Mouse (Mus musculus) thymus, postnatal 36 days (tissue): ENCODE measurements around the gene Rph3a.

Source experiments
- DNase-seq, 2 experiments: peaks; one replicate each; pipeline ENCODE4 v3.0.0; 2022; ENCODE audit warnings: mixed read lengths in 2 of 2

Gene Rph3a

DNA sequence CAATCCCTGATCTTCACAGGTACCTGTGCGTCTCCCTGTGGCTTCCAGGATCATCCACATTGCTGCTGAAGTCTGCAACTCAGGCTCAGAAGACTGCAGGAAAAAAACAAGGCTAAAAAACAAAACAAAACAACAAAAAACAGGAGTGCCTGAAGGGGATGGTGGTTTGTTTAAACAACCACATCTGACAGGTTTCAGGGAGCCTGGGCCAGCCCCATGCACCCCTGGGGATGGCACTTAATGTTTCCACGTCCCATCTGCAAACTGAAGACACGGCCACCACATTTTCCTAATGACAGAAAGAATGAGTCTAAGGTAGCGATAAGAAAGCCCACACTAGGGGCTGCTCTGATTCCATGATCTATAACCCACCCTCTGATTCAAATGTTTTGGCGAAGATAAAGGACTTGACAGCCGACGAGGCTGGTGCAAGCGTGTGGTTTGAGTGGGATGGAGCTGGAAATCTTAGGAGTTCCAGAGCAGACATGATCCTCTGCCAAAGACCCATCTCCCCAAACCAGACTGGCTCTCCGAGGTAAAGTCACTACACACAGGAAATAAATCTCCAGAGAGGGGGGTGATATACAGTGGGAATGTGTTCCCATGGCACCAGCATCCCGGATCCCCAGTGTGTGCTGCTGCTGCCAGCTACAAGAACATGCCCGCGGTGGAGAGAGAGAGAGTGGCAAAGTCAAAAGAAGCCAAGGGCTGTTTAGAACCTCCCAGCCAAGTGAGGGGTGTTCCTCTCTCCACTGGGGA lies at the start of gene Rph3a:
Rph3a (minus strand) TSS at position 282 of the 759 bp plus-strand sequence.
- no peak for DNase-seq

DNA sequence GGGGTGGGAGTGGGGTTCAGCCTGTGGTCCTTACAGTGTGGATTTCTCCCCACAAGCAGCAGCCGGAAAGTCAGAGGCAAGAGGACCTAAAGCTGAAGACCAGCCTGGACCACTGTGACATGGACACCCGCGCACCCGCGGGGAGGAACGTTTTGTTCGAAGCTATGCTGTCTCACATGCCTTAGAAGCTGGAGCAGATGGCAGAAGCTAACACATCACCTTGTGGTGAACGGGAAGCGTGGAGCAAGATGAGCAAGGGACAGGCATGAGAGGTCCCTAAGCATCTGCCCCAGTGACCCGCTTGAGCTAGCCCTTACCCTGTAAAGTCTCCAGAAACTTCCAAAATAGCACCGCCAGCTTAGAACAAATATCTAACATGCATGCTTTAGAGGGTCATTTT lies 48.4 kb upstream of the Rph3a start:
- DNase-seq: no peak

DNA sequence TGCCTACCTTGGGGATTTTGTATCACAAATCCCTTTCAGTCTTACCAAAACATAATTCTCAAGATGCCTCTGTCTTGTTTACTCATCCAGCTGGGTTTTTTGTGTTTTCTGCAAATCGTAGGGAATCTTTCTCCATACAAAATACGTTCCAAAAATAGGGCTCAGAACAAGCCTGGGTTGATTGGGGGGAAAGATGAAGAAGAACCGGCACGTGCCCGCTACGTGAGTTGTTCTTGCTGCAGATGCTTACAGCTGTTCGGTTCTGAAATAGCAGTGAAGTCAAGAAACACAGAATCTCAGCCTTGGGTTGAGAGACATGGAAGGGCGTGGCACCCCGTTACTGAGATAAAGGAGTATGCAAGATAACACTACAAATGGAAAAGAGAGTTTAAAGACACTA lies 44.0 kb upstream of the Rph3a start:
- no peak for DNase-seq

DNA sequence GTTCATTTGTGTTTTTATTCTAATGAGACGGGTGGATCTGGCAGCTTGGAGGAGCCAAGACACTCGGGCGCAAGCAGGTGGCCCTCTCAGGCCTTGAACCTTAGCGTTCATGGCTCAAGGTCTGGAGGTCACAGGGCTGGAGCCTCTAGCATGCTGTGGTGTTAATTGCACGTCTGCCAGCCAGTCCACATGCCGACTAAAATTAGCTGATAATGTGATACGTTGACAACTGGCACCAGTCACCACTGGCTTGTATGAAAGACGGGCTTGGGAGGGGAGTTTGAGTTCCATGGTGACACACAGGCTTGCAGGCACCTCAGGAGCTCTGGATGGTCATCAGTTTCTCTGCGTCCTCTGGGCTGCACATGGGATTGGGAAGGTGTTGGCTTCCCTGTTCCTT lies 31.9 kb upstream of the Rph3a start:
- no peak for DNase-seq

DNA sequence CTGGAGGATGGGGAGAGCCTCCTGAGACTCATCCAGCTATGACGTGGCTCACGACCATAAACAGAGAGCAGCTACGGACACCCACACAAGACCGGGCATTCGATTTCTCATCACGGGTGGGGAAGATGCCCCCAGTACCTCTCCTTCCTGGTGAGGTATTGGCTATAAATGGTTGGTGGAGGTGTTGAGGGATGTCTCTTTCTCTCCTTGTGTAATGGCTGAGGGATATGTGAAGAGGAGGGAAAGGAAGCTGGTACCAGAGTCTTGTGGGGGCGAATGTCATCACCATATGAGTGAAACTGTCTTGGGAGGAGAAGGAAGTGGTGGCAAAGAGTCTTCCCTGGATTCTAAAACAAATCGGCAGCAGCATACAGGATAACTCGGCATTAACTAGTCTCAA lies 29.6 kb upstream of the Rph3a start:
- no peak for DNase-seq

DNA sequence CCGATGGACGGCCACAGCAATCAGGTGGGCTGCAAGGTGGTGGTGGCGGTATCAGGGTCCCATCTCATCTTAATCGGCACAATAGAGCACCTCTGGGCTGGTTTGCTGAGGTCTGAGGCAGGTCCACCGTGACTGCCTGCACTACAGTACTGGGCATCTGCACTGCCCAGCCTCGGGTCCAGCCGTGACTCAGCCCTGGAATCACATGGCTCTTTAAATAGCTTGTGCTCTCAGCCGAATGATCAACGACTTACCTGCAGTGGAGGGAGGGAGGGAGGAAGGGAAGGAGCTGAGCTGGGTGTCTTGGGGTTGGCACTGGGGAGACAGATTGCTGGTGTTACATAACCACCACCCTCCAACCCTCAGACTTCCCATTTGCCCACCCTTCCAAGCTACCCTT lies 20.3 kb upstream of the Rph3a start:
- no peak for DNase-seq

DNA sequence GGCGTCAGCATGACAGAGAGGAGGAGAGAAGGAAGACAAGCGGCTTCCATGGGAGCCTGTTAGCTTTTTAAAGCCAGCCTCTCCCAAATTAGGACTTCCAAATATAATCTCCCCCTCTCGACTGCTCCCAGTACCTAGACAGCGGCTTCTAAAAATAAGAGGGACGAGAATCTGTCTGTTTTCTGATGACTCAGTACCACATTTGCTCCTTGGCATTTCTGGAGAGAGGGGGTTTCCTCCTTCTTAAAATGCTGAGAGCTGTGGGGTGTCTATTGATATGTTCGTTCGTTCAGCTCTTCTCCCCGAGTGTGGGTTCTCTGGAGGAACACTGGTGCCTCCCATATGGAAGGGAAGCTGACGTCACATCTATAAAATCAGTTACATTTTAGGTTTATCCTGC lies 9.6 kb upstream of the Rph3a start:
- no peak for DNase-seq

DNA sequence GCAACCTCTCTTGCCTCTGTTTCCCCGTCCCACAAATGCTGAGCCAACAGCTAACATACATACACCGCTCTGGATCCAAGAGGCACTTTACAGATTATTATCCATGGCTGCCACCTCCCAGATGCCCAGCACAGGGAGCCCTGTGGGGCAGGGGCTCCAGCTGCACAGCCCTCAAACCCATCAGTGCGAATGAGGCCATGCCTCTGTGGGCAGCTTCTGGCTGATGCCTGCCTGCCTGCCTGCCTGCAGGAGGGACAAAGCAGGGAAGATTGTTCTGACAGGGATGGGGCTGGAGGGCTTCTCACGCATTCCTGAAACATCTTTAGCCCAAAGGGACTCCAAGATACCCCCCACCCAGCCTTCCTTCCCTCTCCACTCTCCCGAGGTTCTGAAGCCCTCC lies 7.8 kb upstream of the Rph3a start:
- no peak for DNase-seq

DNA sequence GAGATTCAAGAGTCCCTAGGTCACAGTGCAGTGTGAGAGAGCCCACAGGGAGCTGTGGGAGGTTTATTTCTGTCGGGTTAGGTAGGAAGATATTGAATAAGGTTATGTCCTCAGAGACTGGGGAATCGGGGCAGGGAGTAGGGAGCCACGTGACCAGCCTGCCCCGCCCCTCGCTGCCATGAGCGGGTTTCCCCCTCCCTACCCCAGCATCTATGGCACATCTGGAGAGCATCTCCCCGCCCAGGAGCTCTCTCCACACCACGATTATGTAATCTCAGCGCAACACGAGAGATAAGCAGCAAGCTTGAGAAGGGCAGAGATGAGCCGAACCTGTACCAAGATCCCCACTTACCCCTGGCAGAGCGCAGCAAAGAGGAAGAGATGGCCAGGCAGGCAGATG lies 6.5 kb upstream of the Rph3a start:
- no peak for DNase-seq

DNA sequence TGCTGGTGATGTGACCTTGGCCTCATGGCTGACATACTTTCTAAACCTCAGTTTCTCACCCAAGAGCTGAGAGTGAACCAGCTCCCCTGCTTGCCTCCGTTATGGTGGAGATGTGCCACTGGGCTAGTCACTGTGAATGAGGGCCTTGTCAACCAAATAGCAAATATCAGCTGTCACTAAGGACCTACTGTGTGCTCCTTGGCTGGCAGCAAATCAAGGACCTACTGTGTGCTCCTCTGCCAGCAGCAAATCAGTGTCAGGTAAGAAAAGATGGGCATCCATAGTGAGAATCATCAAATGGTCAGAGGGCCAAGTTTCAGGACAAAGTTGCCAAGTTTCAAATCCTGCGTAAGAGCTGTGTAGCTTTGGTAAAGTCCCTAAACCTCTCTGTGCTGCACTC lies 4.6 kb upstream of the Rph3a start:
- DNase-seq: no peak

DNA sequence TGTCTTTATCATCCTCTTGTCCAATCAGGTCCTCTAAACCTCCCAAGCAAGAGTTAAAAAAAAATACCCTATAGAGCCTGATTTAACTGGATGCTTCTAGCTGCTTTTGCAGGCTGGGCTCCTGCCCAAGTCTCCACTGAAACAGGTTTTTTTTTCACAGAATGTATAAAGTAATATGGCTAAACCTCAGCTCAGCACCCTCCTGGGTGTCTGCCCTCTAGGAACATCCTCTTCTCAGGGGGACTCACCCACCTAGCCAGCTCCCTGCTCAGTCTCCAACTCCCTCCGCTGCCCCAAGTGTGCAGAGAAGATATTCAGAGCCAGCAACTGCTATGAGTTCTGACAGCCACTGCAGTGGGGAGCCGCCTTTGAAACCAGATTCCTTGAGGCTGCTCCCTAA lies 2.1 kb upstream of the Rph3a start:
- no peak for DNase-seq

DNA sequence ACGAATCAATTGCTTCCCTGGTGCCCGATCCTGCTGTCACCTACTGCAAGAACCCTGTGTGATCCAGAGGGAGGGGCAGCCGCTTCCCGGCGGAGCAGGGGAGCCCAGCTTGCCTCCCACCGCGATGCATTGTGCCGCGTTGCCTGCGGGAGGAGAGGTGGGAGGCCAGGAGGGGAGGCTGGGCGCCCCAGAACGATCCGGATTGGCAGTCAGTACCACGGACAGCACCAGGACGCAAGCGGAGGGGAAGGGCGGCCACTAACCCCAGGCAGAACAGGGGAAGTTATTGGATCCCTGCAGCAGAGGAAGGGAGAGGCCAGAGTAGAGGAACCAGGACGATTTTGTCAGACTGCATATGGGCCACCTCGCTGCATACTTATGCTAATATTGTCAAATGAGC lies 486 bp downstream of the Rph3a start:
- DNase-seq: peak; percentile 16 to 17

DNA sequence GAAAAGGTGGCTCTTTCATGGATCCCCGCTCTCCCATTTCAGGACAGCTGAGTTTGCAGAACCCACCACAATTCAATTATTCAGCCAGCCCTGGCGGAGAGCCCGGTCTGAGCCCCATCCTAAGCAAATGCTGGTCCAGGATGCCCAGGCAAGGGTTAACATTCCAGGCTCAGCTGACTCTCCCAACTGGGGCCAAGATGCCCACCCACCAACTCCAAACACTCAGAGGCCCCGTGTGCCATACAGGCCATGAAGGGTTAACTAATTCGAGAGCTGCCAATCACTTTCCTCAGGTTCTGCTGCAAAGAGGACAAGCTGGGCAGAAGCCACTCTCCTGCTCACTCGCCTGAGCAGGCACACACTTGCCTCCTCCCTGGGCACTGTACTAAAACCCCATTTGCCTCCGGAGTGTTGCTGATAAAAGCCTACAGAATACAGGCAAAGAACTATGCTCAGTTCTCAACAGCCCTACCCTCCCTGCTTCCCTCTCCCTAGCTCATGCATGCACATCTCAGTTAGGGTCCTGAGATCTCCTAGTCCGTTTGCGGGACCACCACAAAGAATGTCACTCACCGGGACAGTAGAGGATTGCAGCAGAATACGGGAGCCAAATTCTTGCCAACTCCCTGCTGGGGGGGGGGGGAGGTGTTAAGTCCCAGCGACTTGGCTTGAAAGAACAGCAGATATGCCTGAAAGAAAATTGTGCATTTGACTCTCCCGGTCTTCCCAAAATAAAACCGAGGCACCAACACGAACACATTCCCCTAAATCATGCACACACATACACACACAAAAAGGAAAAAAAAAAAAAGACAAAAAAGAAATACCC lies 1.3 kb downstream of the Rph3a start:
- DNase-seq: no peak

DNA sequence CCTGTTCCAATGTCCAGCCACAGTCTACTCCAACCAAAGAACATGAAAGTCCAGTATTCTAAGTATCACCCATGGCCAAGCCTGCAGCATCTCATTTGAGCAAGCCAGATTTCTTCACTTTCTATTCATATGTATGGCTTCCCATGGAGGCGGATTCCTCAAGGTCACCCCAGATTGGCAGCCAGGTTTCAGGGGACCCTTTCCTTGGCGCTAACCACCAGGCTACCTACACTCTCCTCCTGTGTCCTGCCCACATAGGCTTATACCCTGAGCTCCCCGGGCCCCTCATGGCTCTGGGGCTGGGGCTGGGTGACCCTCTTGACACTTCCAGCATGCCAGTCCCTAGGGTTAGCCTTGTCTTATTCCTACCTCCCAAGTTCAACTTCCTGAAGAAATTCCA lies 2.3 kb downstream of the Rph3a start:
- DNase-seq: no peak

DNA sequence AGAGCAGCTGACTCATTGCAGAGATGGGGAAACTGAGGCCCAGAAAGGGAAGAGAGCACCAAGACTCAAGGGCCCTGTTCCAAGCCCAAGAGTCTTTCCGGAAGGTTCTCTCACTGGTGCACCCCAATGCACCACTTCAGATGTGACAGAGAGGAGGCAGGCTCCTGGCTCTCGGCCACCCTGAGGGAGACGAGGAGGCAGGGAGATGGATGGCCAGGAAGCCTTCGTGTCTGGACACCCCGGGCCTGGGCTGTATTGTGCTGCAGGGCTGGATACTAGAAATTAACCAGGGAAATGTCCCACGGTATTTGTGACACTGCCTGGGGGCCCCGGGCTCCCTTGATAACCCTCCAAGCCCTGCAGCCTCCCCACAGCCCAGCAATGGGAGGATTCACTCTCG lies 2.8 kb downstream of the Rph3a start:
- DNase-seq: no peak

DNA sequence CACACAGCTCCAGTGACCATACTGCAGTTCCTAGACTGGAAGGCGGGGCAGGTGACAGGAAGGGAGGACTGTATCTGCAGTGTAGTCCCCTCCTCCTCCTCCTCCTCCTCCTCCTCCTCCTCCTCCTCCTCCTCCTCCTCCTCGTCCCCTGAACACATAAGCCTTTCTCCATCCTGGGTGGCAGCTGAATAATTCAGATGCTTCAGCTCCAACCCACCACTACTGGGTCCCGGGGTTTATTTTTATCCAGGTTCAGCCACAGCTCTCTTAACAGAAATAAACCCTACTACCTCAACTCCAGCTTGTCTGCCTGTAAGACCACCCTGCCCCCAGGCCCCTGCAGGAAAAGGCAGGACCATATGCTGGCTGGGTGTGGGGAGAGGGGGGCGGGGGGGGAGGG lies 3.7 kb downstream of the Rph3a start:
- DNase-seq: no peak

DNA sequence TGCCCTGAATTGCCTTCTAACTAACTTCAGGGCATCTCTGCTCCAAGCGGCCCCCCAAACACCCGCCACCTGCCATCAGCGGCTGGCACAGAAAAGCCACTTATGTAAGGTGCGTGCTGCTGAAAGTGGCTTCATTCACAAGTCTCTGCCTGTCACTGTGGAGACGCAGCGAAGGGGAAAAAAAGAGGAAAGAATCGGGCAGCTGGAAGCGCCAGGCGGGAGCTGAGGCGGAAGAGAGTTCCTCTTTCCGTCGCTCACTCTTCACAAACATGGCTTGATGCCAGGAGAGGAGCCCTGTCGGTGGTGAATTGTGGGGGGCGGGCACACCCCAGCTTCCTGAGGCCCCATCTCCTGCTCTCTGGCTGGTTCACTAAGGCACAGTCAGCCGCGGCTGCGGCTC lies 6.1 kb downstream of the Rph3a start:
- DNase-seq: peak in 1 of 2 experiments; percentile 7

DNA sequence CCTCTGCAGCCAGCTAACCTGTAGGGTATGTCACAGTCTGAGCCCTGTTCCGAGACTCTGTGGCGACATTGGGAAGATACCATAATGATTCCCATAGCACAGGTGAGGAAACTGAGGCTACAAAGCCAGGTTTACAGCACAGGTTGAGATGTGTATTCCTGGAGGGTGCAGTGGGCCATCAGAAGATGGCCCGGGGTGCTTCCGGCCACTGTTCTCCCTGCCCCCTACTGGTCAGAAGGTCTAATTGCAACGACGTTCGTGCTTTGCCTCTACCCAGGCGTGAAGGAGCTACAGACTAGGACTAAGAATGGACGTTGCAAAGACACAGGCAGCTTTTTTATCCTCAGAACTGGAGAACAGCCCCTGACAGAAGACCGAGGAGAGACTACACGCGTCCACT lies 10.3 kb downstream of the Rph3a start:
- DNase-seq: peak in 1 of 2 experiments; percentile 7

DNA sequence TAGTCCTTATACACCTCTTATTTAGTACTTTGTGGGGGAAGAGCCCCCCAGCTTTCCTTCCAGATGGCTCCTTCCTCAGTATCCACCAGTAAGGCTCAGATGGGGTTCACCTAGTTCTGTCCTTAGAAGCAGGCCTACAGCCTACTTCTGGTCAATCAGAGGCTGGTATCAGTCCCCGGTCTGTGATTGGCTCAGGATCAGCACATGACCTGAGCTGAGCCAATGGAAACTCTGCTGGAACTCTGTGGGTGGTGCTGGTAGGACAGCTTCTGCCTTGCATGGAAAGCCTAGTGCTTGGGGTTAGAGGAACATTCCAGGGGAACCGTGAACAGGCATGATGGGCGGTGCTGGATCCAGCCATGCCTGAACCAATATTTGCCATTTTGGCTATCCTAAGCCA lies 21.5 kb downstream of the Rph3a start:
- no peak for DNase-seq

DNA sequence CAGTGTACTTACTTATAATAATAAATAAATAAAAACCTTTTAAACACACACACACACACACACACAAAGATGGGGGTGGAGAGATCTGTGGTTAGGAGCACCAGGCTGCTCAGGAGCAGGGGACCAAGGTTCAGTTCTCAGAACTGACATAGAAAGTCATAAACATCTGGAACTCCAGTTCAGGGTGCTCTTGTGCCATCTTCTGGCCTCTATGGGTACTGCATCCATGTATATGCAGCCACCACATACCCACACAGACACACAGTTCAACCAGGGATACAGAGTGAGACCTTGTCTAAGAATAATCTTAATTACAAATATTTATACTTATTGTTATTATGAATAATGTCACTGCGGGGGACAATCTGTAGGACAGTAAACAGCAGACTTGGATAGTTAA lies 26.9 kb downstream of the Rph3a start:
- DNase-seq: no peak

DNA sequence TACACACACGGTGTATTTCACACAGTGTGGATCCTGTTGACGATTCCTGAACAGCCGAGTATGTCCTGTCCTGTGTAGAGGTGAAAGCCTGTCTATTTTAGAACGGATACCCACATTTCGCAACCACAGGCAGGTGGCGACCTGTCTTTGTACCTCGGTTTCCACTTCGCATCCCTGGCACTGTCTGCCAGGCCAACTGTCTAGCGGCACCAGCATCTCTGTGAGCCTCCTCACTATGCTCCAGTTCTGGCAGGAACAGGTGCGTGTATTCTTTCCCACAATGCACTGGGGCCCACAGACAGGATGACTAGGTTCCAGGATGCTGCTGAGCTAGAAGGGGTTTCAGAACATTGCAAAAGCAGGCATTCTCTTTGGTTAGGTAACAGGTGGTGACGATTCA lies 28.7 kb downstream of the Rph3a start:
- no peak for DNase-seq

DNA sequence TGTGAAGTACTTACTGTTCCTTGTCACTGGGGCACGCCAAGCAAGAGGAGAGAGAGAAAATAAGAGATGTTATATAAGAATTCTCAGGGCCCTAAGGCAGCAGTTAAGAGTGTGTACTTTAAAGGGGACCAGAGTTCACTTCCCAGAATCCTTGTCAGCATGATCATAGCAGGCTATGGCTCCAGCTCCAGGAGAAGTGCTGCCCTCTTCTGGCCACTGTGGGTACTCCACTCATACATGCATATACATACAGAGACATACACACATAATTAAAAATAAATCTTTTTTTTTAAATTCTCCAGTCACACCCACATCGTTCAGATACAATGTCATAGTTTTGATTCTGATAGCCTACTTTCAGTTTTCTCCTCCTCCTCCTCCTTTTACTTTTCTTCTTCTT lies 29.8 kb downstream of the Rph3a start:
- DNase-seq: no peak

DNA sequence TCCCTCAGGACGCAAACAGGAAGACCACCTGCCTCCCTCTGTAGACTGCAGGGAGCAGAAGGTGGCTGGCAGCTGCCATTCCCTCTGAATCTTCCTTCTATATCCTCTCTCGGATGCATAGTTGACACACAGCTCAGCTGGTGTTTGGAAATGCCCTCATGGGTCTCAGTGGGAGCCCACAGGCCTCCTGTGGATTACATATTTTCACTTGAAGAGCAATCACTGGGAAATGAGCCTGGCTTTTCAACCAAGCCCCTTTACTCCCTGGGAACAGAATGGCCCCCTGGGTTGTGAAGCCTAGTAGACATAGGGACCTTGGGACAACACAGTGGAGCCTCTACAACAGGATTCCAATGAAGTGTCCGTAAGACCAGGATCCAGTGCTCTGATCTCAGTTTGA lies 33.8 kb downstream of the Rph3a start:
- no peak for DNase-seq

DNA sequence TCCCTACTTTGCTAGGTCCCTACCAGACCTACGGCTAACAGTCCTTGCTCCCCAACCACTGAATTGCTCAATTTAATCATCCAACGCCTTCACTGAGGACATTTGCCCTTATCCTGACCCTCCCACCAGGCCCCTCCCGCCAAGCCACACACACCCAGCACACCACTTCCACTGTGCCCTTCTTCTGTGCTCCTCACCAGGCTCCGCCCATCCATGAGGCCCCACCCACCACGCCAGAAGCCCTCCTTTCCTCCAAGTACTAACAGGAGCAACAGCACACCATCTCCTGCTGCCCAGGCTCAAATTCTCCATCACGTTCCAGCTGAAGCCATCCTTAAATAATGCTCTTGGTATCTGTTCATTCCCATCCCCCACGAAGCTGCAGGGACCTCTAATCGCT lies 35.4 kb downstream of the Rph3a start:
- no peak for DNase-seq

DNA sequence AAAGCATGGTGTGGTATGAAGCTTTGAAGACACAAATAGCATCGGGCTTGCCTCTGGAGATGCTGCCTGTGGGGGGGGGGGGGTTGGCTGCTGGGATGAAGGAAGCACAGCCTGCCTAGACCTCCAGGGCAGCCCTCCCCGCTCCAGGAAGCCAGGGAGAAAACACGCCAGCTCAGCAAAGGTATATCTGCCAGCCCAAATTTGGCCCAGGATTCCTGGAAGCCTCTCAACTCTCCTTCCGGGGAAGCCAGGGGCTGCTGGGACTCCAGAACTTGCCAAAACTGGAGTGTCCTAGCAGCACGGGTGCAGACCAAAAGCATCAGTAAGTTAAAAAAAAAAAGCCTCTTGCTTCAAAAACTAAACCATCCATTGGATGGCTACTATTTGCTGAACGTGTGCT lies 37.6 kb downstream of the Rph3a start:
- no peak for DNase-seq
